Mouse (Mus musculus) layer of hippocampus, postnatal 36 days (tissue): ENCODE measurements around the gene Spc24. TPM values are rescaled to one million over a fixed set of nuclear protein-coding genes. Genes with fewer than 3 reads are reported as not detected.
A peak's percentile ranks its signal among the peaks of the same experiment; 100 is the strongest.

ENCODE experiments used
- DNase-seq, 2 experiments: peaks; one replicate each; pipeline ENCODE4 v3.0.0; 2022
- total RNA-seq, 2 experiments: library from RNA; stranded (reverse); gene quantifications; 2 replicates each; pipeline ENCODE4 v1.2.3; 2021

Gene Spc24
- total RNA-seq, 2 experiments from 2014 or later: 1.4 to 2.1 TPM

GRCm38 (mm10) chr9:21748491-21748890 lies 11.6 kb downstream of the Spc24 start:
- no peak for DNase-seq

- no peak for DNase-seq
These were observed 12.1 kb downstream of the Spc24 start for GRCm38 (mm10) chr9:21748033-21748432.

- no peak for DNase-seq
These were observed 12.8 kb downstream of the Spc24 start for GRCm38 (mm10) chr9:21747238-21747774.

- DNase-seq: no peak
These were observed 18.6 kb downstream of the Spc24 start for GRCm38 (mm10) chr9:21741514-21741913.

- no peak for DNase-seq
These were observed 19.7 kb downstream of the Spc24 start for GRCm38 (mm10) chr9:21740427-21740826.

GRCm38 (mm10) chr9:21738776-21739175 lies 21.3 kb downstream of the Spc24 start:
- no peak for DNase-seq

DNA sequence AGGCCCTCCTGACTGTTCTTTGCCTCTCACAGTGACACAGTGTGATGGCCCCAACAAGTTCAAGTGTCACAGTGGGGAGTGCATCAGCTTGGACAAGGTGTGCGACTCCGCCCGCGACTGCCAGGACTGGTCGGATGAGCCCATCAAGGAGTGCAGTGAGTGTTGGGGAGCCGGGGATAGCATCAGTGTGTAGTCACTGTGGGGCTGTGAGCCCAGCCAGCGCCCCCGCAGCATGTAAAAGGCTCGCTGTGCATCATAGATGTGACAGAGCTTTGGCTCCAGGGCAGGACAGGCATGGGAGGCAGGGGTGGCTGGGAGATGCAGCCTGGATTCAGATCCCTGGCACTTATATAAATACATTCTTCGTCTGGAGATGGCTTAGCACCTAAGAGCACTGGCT lies 22.9 kb downstream of the Spc24 start:
- no peak for DNase-seq

- no peak for DNase-seq
These were observed 23.5 kb downstream of the Spc24 start for GRCm38 (mm10) chr9:21736580-21736979.

DNA sequence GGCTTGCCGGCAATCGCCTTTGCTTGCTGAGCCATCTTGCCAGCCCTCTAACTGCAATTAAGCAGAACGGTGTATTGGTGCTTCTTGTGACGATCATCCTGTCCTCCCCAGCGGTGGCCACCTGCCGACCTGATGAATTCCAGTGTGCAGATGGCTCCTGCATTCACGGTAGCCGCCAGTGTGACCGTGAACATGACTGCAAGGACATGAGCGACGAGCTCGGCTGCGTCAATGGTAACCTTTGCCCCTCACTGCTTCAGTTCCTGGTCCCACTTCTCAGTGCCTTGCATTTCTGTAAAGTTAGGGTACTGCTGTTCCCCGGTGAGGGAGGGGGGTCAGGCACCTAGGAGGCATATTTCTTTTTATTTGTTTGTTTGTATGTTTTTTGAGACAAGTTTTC lies 25.0 kb downstream of the Spc24 start:
- DNase-seq: no peak

- DNase-seq: no peak
These were observed 26.1 kb downstream of the Spc24 start for GRCm38 (mm10) chr9:21733989-21734388.

- no peak for DNase-seq
These were observed 26.7 kb downstream of the Spc24 start for GRCm38 (mm10) chr9:21733446-21733845.

- no peak for DNase-seq
These were observed 27.8 kb downstream of the Spc24 start for GRCm38 (mm10) chr9:21732288-21732687.

GRCm38 (mm10) chr9:21729264-21729663 lies 30.8 kb downstream of the Spc24 start:
- DNase-seq: no peak

DNA sequence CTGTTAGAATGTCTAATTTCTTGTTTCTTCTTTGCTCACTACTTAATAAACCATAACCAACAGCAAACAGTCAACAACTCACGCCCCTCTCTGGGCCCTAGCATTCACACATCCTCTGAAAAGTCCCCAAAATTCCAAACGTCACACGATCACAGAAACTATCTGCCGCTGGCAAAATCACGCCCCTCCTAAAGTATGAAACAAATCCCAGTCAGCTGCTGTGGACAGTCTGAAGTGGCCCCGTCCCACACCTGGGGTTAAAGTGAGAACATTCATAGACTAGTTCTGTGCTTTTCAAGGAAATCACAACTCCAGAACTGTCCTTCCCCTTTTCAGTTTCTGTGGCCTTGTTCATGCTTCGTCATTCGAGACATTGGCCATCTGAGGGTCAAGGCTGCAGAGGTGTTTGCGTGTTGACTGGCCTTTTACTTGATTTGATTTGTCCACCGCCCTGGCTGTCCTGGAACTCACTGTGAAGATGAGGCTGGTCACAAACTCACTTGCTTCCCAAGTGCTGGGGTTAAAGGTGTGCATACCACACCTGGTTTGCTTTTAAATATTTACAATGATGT lies 31.8 kb downstream of the Spc24 start:
- no peak for DNase-seq

- DNase-seq: peak in 1 of 2 experiments; percentile 27
These were observed 33.7 kb downstream of the Spc24 start for GRCm38 (mm10) chr9:21726218-21726975.

GRCm38 (mm10) chr9:21725224-21726121 lies 34.6 kb downstream of the Spc24 start:
- no peak for DNase-seq

DNA sequence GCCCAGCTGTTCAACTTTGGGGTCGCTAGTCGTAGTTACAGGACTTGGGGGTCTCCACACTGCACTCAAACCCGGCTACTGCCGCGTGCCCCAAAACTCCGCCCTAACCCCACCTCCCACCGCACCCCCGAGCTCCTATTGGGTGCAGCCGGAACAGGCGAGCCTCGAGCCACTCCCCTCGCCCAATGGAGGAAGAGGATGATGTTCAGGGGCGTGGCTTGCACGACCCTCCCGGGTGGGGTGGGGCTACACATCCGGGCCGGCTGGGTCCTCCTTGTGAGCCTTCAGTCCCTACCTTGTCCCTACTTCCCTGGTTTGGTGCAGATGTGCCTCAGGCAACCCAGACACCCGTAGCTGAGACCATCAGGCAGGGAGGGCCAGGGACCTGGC lies 36.0 kb downstream of the Spc24 start:
- DNase-seq: peak; percentile 89 to 92

GRCm38 (mm10) chr9:21723377-21724146 lies 36.5 kb downstream of the Spc24 start, which contains the start of gene Ldlr:
Gene Ldlr (plus strand): TSS chr9:21723483.
- peak; percentile 72 to 76 for DNase-seq

GRCm38 (mm10) chr9:21721036-21721435 lies 39.1 kb downstream of the Spc24 start:
- DNase-seq: no peak

DNA sequence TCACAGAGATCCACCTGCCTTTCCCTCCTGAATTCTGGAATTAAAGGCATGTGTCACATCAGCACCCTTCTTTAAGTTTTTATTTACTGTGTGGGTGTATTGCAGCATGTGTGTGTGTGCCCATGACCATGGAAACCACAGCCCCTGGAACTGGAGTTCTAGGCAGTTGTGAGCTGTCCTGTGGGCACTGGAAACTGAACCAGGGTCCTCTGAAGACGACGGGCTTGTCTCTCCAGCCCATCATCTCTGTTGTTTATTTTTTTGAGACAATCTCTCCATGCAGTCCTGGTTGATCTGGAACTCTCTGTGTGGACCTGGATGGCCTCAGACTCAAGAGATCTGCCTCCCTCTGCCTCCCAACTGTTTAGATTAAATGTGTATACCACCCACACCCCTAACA lies 43.1 kb downstream of the Spc24 start:
- DNase-seq: no peak

DNA sequence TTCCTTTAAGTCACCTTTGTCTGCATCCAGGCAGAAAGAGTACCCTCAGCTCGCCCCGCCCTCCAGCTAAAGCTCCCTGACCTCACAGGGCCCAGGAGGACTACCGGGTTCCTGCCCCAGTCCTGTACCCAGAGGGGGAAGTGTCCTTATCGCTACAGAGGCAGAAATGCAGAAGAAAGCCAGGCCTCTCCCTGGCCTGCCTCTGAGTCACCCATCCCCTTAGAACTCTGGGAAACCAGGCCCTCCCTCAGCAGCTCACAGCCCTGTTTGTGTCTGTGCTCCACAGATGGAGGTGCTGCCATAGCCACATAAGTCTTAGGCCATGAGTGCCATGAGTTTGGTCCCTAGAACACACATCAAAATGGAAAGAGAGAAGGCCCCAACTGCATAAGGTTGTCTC lies 44.8 kb downstream of the Spc24 start:
- no peak for DNase-seq

- no peak for DNase-seq
These were observed 50.8 kb downstream of the Spc24 start for GRCm38 (mm10) chr9:21709340-21709739.
